Comparison of ENCODE assay signal across 31 mouse cellular contexts in genomic region chr14:44865661-44866060, GRCm38 (mm10). TPM values are rescaled to one million over a fixed set of nuclear protein-coding genes. Genes with fewer than 3 reads are reported as not detected.
A peak's percentile ranks its signal among the peaks of the same experiment; 100 is the strongest.
DNase-seq lines count a peak whose midpoint lies in the region; ATAC-seq and TF ChIP-seq lines count a peak whose summit lies in the region.
"Had no signal": no experiment of that assay in that cellular context is flagged by ENCODE, and none has a peak within 500 bp of the region (broad histone marks: within the 10 kb centered on the region; RNA-seq: fewer than 3 reads in every experiment).

No protein-coding gene starts in this region.

- no peak for TF ChIP-seq CTCF in lung, embryonic 14.5 days (IDR thresholded peaks at IDR 0.05; ENCODE audit: low read depth)
- TF ChIP-seq CTCF in cerebellum, adult 2 months (IDR thresholded peaks at IDR 0.05; ENCODE audit: borderline replicate concordance, insufficient read depth, low read depth, low read length) = no peak
- no peak for TF ChIP-seq CTCF in stomach, postnatal 0 days (IDR thresholded peaks at IDR 0.05; ENCODE audit: low read depth)

- TF ChIP-seq EP300 in stomach, postnatal 0 days (optimal IDR thresholded peaks at IDR 0.05) = no peak

- H3K4me2 ChIP-seq in lung, embryonic 14.5 days = no peak overlapping the region
- H3K4me2 ChIP-seq in stomach, postnatal 0 days (replicated peaks; ENCODE audit: low read depth) = no peak overlapping the region
- H3K4me2 ChIP-seq: embryonic facial prominence, embryonic 12.5 days; forebrain, embryonic 13.5 days; heart, embryonic 15.5 days; hindbrain, embryonic 14.5 days; limb, embryonic 15.5 days; midbrain, embryonic 12.5 days had no signal

- peak; percentile 28 for DNase-seq in NIH3T3 (ENCODE audit: low read depth)
- DNase-seq in fibroblast of lung, adult 2 months (ENCODE audit: low read depth) = peak; percentile 34
- DNase-seq in lung, embryonic 14.5 days = peak; percentile 21
- DNase-seq in lung, postnatal 4 days = peak; percentile 12 to 41
- DNase-seq in cerebellum, adult 2 months = no peak
- DNase-seq in stomach, postnatal 0 days (ENCODE audit: low spot score) = no peak
- DNase-seq in frontal cortex, postnatal 36 days (ENCODE audit: low spot score in 2 of 2) = no peak
- DNase-seq: adrenal gland, postnatal 25 days; B cell, adult 2 months; cerebellum, adult 11-12 months; cerebellum, postnatal 14 days; gastrocnemius, postnatal 25 days; heart, postnatal 4 days; kidney, adult 18-20 months; left cerebral cortex, postnatal 4 days; right cerebral cortex, postnatal 25 days; spleen, adult 18-20 months; thymus, postnatal 4 days had no signal

- no peaks in the 10 kb centered on the region for H3K27me3 ChIP-seq in lung, embryonic 14.5 days (ENCODE audit: insufficient read depth, low read length)
- H3K27me3 ChIP-seq in cerebellum, adult 2 months (ENCODE audit: control insufficient read depth, insufficient read depth, low read length) = no peaks in the 10 kb centered on the region; the same call in 1 of the 2 replicates
- 0 out of 2 replicates have a peak, but pooled peaks cover 2% of the 10 kb centered on the region for H3K27me3 ChIP-seq in stomach, postnatal 0 days (ENCODE audit: control insufficient read depth, insufficient read depth, low read length)
- H3K27me3 ChIP-seq: CH12.LX; embryonic facial prominence, embryonic 12.5 days; forebrain, embryonic 13.5 days; heart, embryonic 15.5 days; limb, embryonic 15.5 days; midbrain, embryonic 12.5 days had no signal

- ATAC-seq in lung, embryonic 14.5 days (ENCODE audit: insufficient read depth) = no peak
- ATAC-seq in stomach, postnatal 0 days (ENCODE audit: low FRiP score, low TSS enrichment) = no peak
- ATAC-seq in cerebellum, adult (ENCODE audit: insufficient number of reproducible peaks, low FRiP score, low TSS enrichment) = no peak
- ATAC-seq: forebrain, embryonic 13.5 days; inflammation-experienced regulatory T-cells, adult 6 months had no signal

- WGBS in lung, embryonic 14.5 days = 68% methylated on average over 8 of the region's 8 CpGs
- WGBS in cerebellum, adult 2 months = 85% methylated on average over 8 of the region's 8 CpGs
- 50% methylated on average over 8 of the region's 8 CpGs for WGBS in stomach, postnatal 0 days

- H3K4me1 ChIP-seq in lung, embryonic 14.5 days (ENCODE audit: insufficient read depth) = no peaks in the 10 kb centered on the region; the same call in 1 of the 2 replicates
- no peaks in the 10 kb centered on the region for H3K4me1 ChIP-seq in cerebellum, adult 2 months (ENCODE audit: control insufficient read depth, insufficient read depth, low read length)
- no peaks in the 10 kb centered on the region for H3K4me1 ChIP-seq in stomach, postnatal 0 days (replicated peaks; ENCODE audit: control insufficient read depth, insufficient read depth)
- H3K4me1 ChIP-seq: heart, embryonic 15.5 days had no signal

- H3K9ac ChIP-seq in lung, embryonic 14.5 days = no peak overlapping the region
- H3K9ac ChIP-seq in stomach, postnatal 0 days (ENCODE audit: low read length) = no peak overlapping the region
- H3K9ac ChIP-seq: embryonic facial prominence, embryonic 12.5 days; forebrain, embryonic 13.5 days; heart, embryonic 15.5 days; hindbrain, embryonic 14.5 days; limb, embryonic 15.5 days; liver, embryonic 14.5 days; midbrain, embryonic 12.5 days had no signal

- H3K27ac ChIP-seq in lung, embryonic 14.5 days (ENCODE audit: low read depth) = no peak overlapping the region
- no peak overlapping the region for H3K27ac ChIP-seq in cerebellum, adult 2 months (ENCODE audit: insufficient read depth, low read length)
- no peak overlapping the region for H3K27ac ChIP-seq in stomach, postnatal 0 days (replicated peaks)
- H3K27ac ChIP-seq: embryonic facial prominence, embryonic 12.5 days; forebrain, embryonic 13.5 days; heart, embryonic 15.5 days; hindbrain, embryonic 14.5 days; kidney, postnatal 0 days; left cerebral cortex, adult 2 months; limb, embryonic 15.5 days; liver, embryonic 14.5 days; midbrain, embryonic 12.5 days had no signal

- no peaks in the 10 kb centered on the region for H3K36me3 ChIP-seq in lung, embryonic 14.5 days (ENCODE audit: insufficient read depth)
- H3K36me3 ChIP-seq in stomach, postnatal 0 days (ENCODE audit: control insufficient read depth, insufficient read depth, low read length) = no peaks in the 10 kb centered on the region
- H3K36me3 ChIP-seq: embryonic facial prominence, embryonic 12.5 days; G1E; heart, embryonic 15.5 days; limb, embryonic 15.5 days; midbrain, embryonic 12.5 days had no signal

- no peak overlapping the region for H3K4me3 ChIP-seq in lung, embryonic 14.5 days (ENCODE audit: low read depth, low read length)
- no peak overlapping the region for H3K4me3 ChIP-seq in cerebellum, adult 2 months (replicated peaks; ENCODE audit: insufficient read depth, low read depth, low read length)
- no peak overlapping the region for H3K4me3 ChIP-seq in stomach, postnatal 0 days (ENCODE audit: low read depth, low read length)
- H3K4me3 ChIP-seq: embryonic facial prominence, embryonic 12.5 days; forebrain, embryonic 13.5 days; heart, embryonic 15.5 days; left cerebral cortex, adult 2 months; limb, embryonic 15.5 days; midbrain, embryonic 12.5 days had no signal

- TF ChIP-seq POLR2A in cerebellum, adult 2 months (IDR thresholded peaks at IDR 0.05; ENCODE audit: borderline replicate concordance, insufficient read depth, low read length) = no peak

- no peaks in the 10 kb centered on the region for H3K9me3 ChIP-seq in lung, embryonic 14.5 days (ENCODE audit: low read depth, low read length)
- H3K9me3 ChIP-seq in stomach, postnatal 0 days (ENCODE audit: control insufficient read depth, low read length) = no peaks in the 10 kb centered on the region
- H3K9me3 ChIP-seq: embryonic facial prominence, embryonic 12.5 days; forebrain, embryonic 13.5 days; G1E; heart, embryonic 15.5 days; limb, embryonic 15.5 days; midbrain, embryonic 12.5 days had no signal

RNA-seq across cellular contexts. Expression of gene Ptgdr, which starts 6.5 kb away (rescaled TPM):
- 0.07 and 0.09 TPM in 2 replicates for polyA plus RNA-seq in lung, embryonic 14.5 days (2014; fragmentation: Nextera tagmentation; extraction: Ambion mirVana)
- 0.26 and 0.32 TPM in 2 replicates for polyA plus RNA-seq in cerebellum, adult 2 months (2012; rRNA removed)
- 0.61 and 0.71 TPM in 2 replicates for polyA plus RNA-seq in stomach, postnatal 0 days (2015; fragmentation: Nextera tagmentation; extraction: Ambion mirVana)
- polyA plus RNA-seq: G1E; heart, embryonic 15.5 days; inflammation-experienced regulatory T-cells, adult 6 months; kidney, postnatal 0 days; liver, embryonic 14.5 days had no signal

Comparison
In these comparisons a context has a peak if more than half of its experiments do, and no peak if none do; other contexts are left out.
1. DNase-seq: peak in NIH3T3 (single experiment), fibroblast of lung, adult 2 months (single experiment), lung, embryonic 14.5 days (single experiment) and lung, postnatal 4 days (2 of 2); none in cerebellum, adult 2 months (0 of 2), stomach, postnatal 0 days (single experiment) and frontal cortex, postnatal 36 days (0 of 2).